Mouse (Mus musculus) kidney, postnatal 0 days (tissue): ENCODE results near the gene Ankrd12. TPM values are rescaled to one million over a fixed set of nuclear protein-coding genes. Genes with fewer than 3 reads are reported as not detected.
A peak's percentile ranks its signal among the peaks of the same experiment; 100 is the strongest.

ENCODE experiments used
- ATAC-seq: fragments of 200-750 bp; cut with Nextera tagmentation; replicated peaks from 2 replicates; pipeline ENCODE4 v1.8.0; 2017; ENCODE audit warnings: low read depth, moderate number of reproducible peaks, moderate TSS enrichment, moderate library complexity; ENCODE audit not compliant: low FRiP score
- DNase-seq: peaks from one replicate; pipeline ENCODE4 v3.0.0-alpha.2; 2016; ENCODE audit warnings: low spot score
- H3K27ac ChIP-seq: fragments of 300-500 bp; sonication (generic); 2 replicates; pipeline ENCODE4 v1.5.1; 2014; ENCODE audit warnings: mild to moderate bottlenecking
- H3K27me3 ChIP-seq: fragments of 300-500 bp; sonication (generic); 2 replicates; pipeline ENCODE4 v1.6.1; 2014; ENCODE audit warnings: low read length, mixed read lengths; ENCODE audit not compliant: insufficient read depth
- H3K36me3 ChIP-seq: fragments of 300-500 bp; sonication (generic); 2 replicates; pipeline ENCODE4 v1.6.1; 2014; ENCODE audit warnings: low read length, mixed read lengths; ENCODE audit not compliant: insufficient read depth
- H3K4me1 ChIP-seq: fragments of 300-500 bp; sonication (generic); replicated peaks from 2 replicates; pipeline ENCODE4 v1.6.1; 2014; ENCODE audit warnings: antibody characterized with exemption, low read length, mixed read lengths; ENCODE audit not compliant: insufficient read depth
- H3K4me2 ChIP-seq: fragments of 300-500 bp; sonication (generic); 2 replicates; pipeline ENCODE4 v1.6.1; 2014; ENCODE audit warnings: mild to moderate bottlenecking, low read length, moderate library complexity, mixed read lengths
- H3K4me3 ChIP-seq: fragments of 300-500 bp; sonication (generic); replicated peaks from 2 replicates; pipeline ENCODE4 v1.5.1; 2014; ENCODE audit warnings: low read depth, low read length
- H3K9ac ChIP-seq: fragments of 300-500 bp; sonication (generic); 2 replicates; pipeline ENCODE4 v1.6.1; 2014; ENCODE audit warnings: low read depth, low read length
- H3K9me3 ChIP-seq: fragments of 300-500 bp; sonication (generic); replicated peaks from 2 replicates; pipeline ENCODE4 v1.6.1; 2016; ENCODE audit warnings: low read length, inconsistent platforms, mixed read lengths
- CTCF ChIP-seq: IDR thresholded peaks from 2 replicates; pipeline ENCODE4 v1.5.1; 2016; ENCODE audit warnings: antibody characterized with exemption, low read depth, mild to moderate bottlenecking, moderate library complexity
- WGBS: fragments of 180-500 bp; shearing (Covaris S2); extraction: QIAGEN DNeasy Blood & Tissue Kit; methylation state at CpG from one replicate; pipeline ENCODE4 v1.1.7; 2014; 5-methylcytosine and 5-hydroxymethylcytosine counted together
- polyA plus RNA-seq: library from polyadenylated mRNA; unstranded; fragments of >200 nt; fragmentation: Nextera tagmentation; extraction: Ambion mirVana; gene quantifications from 2 replicates; pipeline ENCODE4 v1.2.1, GENCODE M21; 2015

The Ankrd12 gene
- polyA plus RNA-seq, 1 experiment from 2014 or later: 22.8 TPM

- Histone ChIP-seq H3K4me2 (no peak overlapping the region), H3K27ac (no peak overlapping the region), H3K27me3 (no peaks in the 10 kb centered on the region), H3K9me3 (no peaks in the 10 kb centered on the region), H3K9ac (no peak overlapping the region), H3K36me3 (0 out of 2 replicates have a peak, but pooled peaks cover 25% of the 10 kb centered on the region), H3K4me1 (0 out of 2 replicates have a peak, but pooled peaks cover 8% of the 10 kb centered on the region), H3K4me3 (no peak overlapping the region)
- 98% methylated on average over 2 of the region's 2 CpGs for WGBS
- peak; percentile 55 for TF ChIP-seq CTCF
- DNase-seq (no peak), ATAC-seq (no peak)
Measured at GRCm38 (mm10) chr17:65933741-65934140, 143.1 kb downstream of the Ankrd12 start.

GRCm38 (mm10) chr17:65931525-65931924 is 145.4 kb downstream of the Ankrd12 start:
- H3K9me3 ChIP-seq: no peaks in the 10 kb centered on the region
- H3K36me3 ChIP-seq: peaks cover 31% of the 10 kb centered on the region; the same call in 1 of the 2 replicates
- H3K27me3 ChIP-seq: no peaks in the 10 kb centered on the region
- H3K4me2 ChIP-seq: no peak overlapping the region
- H3K4me1 ChIP-seq: 0 out of 2 replicates have a peak, but pooled peaks cover 3% of the 10 kb centered on the region
- H3K9ac ChIP-seq: no peak overlapping the region
- TF ChIP-seq CTCF: no peak
- no peak overlapping the region for H3K27ac ChIP-seq
- DNase-seq (no peak), ATAC-seq (no peak)
- no peak overlapping the region for H3K4me3 ChIP-seq
- 60% methylated on average over 6 of the region's 6 CpGs for WGBS

- 61% methylated on average over 6 of the region's 6 CpGs for WGBS
- TF ChIP-seq CTCF: no peak
- Histone ChIP-seq H3K9ac (no peak overlapping the region), H3K27me3 (no peaks in the 10 kb centered on the region), H3K4me3 (no peak overlapping the region), H3K4me1 (0 out of 2 replicates have a peak, but pooled peaks cover 3% of the 10 kb centered on the region), H3K9me3 (no peaks in the 10 kb centered on the region), H3K36me3 (peaks cover 31% of the 10 kb centered on the region; the same call in 1 of the 2 replicates), H3K27ac (no peak overlapping the region), H3K4me2 (no peak overlapping the region)
- ATAC-seq: no peak
- DNase-seq: peak; percentile 51
Measured at GRCm38 (mm10) chr17:65930960-65931359, 145.9 kb downstream of the Ankrd12 start.

DNA sequence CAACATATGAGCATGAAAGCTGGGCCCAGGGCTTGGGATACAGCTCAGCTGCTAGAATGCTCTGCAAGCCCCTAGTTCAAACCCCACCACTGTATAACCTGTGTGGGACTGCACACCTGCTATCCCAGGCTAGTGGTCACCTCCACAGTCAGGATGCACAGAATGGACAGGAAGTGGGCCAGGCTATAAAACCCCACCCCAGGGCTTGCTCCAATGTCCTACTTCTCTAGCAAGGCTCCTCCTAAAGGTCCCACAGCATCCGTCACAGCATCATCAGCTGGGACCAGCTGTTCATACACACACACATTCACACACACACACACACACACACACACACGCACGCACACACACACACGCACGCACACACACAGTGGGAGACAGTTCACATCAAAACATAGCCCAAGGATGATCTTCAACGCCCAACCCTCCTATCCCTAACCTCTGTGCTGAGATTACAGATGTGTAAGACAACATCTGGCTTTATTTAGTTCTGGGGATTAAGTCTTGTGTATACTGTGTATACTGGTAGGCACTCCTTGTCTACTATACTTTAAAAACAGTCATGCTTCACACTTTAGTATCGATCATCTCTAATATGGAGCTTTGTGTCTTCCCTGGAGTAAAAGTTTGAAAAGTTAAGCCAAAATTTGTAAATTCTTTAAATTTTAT is 146.6 kb downstream of the Ankrd12 start:
- Histone ChIP-seq H3K27ac (no peak overlapping the region), H3K9ac (no peak overlapping the region), H3K4me3 (no peak overlapping the region), H3K9me3 (no peaks in the 10 kb centered on the region), H3K4me1 (0 out of 2 replicates have a peak, but pooled peaks cover 3% of the 10 kb centered on the region), H3K27me3 (no peaks in the 10 kb centered on the region), H3K4me2 (no peak overlapping the region), H3K36me3 (peaks cover 32% of the 10 kb centered on the region)
- WGBS: 91% methylated on average over 7 of the region's 7 CpGs
- DNase-seq: no peak
- TF ChIP-seq CTCF: no peak
- no peak for ATAC-seq

GRCm38 (mm10) chr17:65929319-65929978 is 147.4 kb downstream of the Ankrd12 start:
- 0 out of 2 replicates have a peak, but pooled peaks cover 3% of the 10 kb centered on the region for H3K4me1 ChIP-seq
- TF ChIP-seq CTCF: no peak
- peaks cover 36% of the 10 kb centered on the region for H3K36me3 ChIP-seq
- DNase-seq (no peak), ATAC-seq (no peak)
- WGBS: 83% methylated on average over 22 of the region's 22 CpGs
- no peak overlapping the region for H3K4me2 ChIP-seq
- no peak overlapping the region for H3K4me3 ChIP-seq
- no peaks in the 10 kb centered on the region for H3K9me3 ChIP-seq
- no peak overlapping the region for H3K27ac ChIP-seq
- no peak overlapping the region for H3K9ac ChIP-seq
- H3K27me3 ChIP-seq: no peaks in the 10 kb centered on the region

- Histone ChIP-seq H3K4me3 (no peak overlapping the region), H3K36me3 (peaks cover 32% of the 10 kb centered on the region), H3K9ac (no peak overlapping the region), H3K4me1 (0 out of 2 replicates have a peak, but pooled peaks cover 3% of the 10 kb centered on the region), H3K9me3 (no peaks in the 10 kb centered on the region), H3K27me3 (no peaks in the 10 kb centered on the region), H3K4me2 (no peak overlapping the region), H3K27ac (no peak overlapping the region)
- no peak for DNase-seq
- 67% methylated on average over 4 of the region's 4 CpGs for WGBS
- no peak for ATAC-seq
- no peak for TF ChIP-seq CTCF
Measured at GRCm38 (mm10) chr17:65927077-65927476, 149.8 kb downstream of the Ankrd12 start.
